Mouse (Mus musculus): ENCODE results near the gene Gm21828. TPM values are rescaled to one million over a fixed set of nuclear protein-coding genes. Genes with fewer than 3 reads are reported as not detected.
"Not testable (repeated sequence)": the region's sequence is repeated elsewhere in the genome, so short reads cannot be mapped to it uniquely, and the experiment has no call there.

Gene Gm21828
- total RNA-seq (2014; rRNA removed) (not detected in 2 replicates), polyA plus RNA-seq (2015; fragmentation: Nextera tagmentation; extraction: Ambion mirVana) (not detected in 2 replicates)

GRCm38 (mm10) chrY:13223828-13224227, at the start of gene Gm21828:
Gm21828 (minus strand) TSS chrY:13223928.
- not testable (repeated sequence) for ATAC-seq (ENCODE audit: low FRiP score)

GRCm38 (mm10) chrY:13252091-13252490, 28.4 kb upstream of the Gm21828 start, which contains the start of the genes Gm21440 and Gm21454:
Gm21440 (plus strand) TSS chrY:13252391.
Gm21454 (plus strand) TSS chrY:13252442.
- not testable (repeated sequence) for H3K9ac ChIP-seq (replicated peaks; ENCODE audit: low read length, poor library complexity, severe bottlenecking); H3K4me3 ChIP-seq (ENCODE audit: low read depth, low read length); H3K4me2 ChIP-seq (ENCODE audit: low read depth, low read length, poor library complexity, severe bottlenecking); ATAC-seq (ENCODE audit: low FRiP score); H3K27ac ChIP-seq (ENCODE audit: low read depth, low read length); H3K9me3 ChIP-seq (ENCODE audit: low read length); DNase-seq (ENCODE audit: low spot score); H3K4me1 ChIP-seq (ENCODE audit: insufficient read depth, low read length); H3K36me3 ChIP-seq (ENCODE audit: insufficient read depth, low read length); H3K27me3 ChIP-seq (ENCODE audit: insufficient read depth, low read length)

More at GRCm38 (mm10) chrY:13223828-13224227, at the start of gene Gm21828:
- not testable (repeated sequence) for H3K9ac ChIP-seq (replicated peaks; ENCODE audit: low read length, poor library complexity, severe bottlenecking); H3K4me3 ChIP-seq (ENCODE audit: low read depth, low read length); H3K27ac ChIP-seq (ENCODE audit: low read depth, low read length); H3K27me3 ChIP-seq (ENCODE audit: insufficient read depth, low read length); H3K4me2 ChIP-seq (ENCODE audit: low read depth, low read length, poor library complexity, severe bottlenecking); H3K4me1 ChIP-seq (ENCODE audit: insufficient read depth, low read length); H3K36me3 ChIP-seq (ENCODE audit: insufficient read depth, low read length); H3K9me3 ChIP-seq (ENCODE audit: low read length); DNase-seq (ENCODE audit: low spot score)
- no CpG with 5 or more reads among the region's 3 CpGs for WGBS

Other genes with a start within 250 kb of the Gm21828 start
- gene Gm20807, start 181.0 kb downstream of the Gm21828 start, total RNA-seq (2014; rRNA removed), result not detected in 2 replicates
- not detected in 2 replicates for gene Gm20807, start 181.0 kb downstream of the Gm21828 start, polyA plus RNA-seq (2015; fragmentation: Nextera tagmentation; extraction: Ambion mirVana)
- gene Gm21891, start 90.4 kb downstream of the Gm21828 start, total RNA-seq (2014; rRNA removed), result not detected in 2 replicates
- gene Gm21891, start 90.4 kb downstream of the Gm21828 start, polyA plus RNA-seq (2015; fragmentation: Nextera tagmentation; extraction: Ambion mirVana), result not detected in 2 replicates
- not detected in 2 replicates for gene Gm21425, start 62.0 kb downstream of the Gm21828 start, total RNA-seq (2014; rRNA removed)
- not detected in 2 replicates for gene Gm21425, start 62.0 kb downstream of the Gm21828 start, polyA plus RNA-seq (2015; fragmentation: Nextera tagmentation; extraction: Ambion mirVana)
- gene Gm21440, start 28.5 kb upstream of the Gm21828 start, total RNA-seq (2014; rRNA removed), result not detected in 2 replicates
- not detected in 2 replicates for gene Gm21440, start 28.5 kb upstream of the Gm21828 start, polyA plus RNA-seq (2015; fragmentation: Nextera tagmentation; extraction: Ambion mirVana)
- gene Gm21454, start 28.5 kb upstream of the Gm21828 start, total RNA-seq (2014; rRNA removed), result not detected in 2 replicates
- gene Gm21454, start 28.5 kb upstream of the Gm21828 start, polyA plus RNA-seq (2015; fragmentation: Nextera tagmentation; extraction: Ambion mirVana), result not detected in 2 replicates
- not detected in 2 replicates for gene Gm21725, start 125.1 kb upstream of the Gm21828 start, total RNA-seq (2014; rRNA removed)
- not detected in 2 replicates for gene Gm21725, start 125.1 kb upstream of the Gm21828 start, polyA plus RNA-seq (2015; fragmentation: Nextera tagmentation; extraction: Ambion mirVana)
- not detected in 2 replicates for gene Gm21866, start 241.7 kb upstream of the Gm21828 start, total RNA-seq (2014; rRNA removed)
- not detected in 2 replicates for gene Gm21866, start 241.7 kb upstream of the Gm21828 start, polyA plus RNA-seq (2015; fragmentation: Nextera tagmentation; extraction: Ambion mirVana)